Mouse (Mus musculus) midbrain, embryonic 13.5 days (tissue): ENCODE data around the gene Ago3. TPM values are rescaled to one million over a fixed set of nuclear protein-coding genes. Genes with fewer than 3 reads are reported as not detected.

Source experiments
- ATAC-seq: fragments of 200-750 bp; cut with Nextera tagmentation; 2 replicates; pipeline ENCODE4 v1.8.0; 2017; ENCODE audit warnings: mild to moderate bottlenecking, moderate TSS enrichment, moderate library complexity
- H3K27ac ChIP-seq: fragments of 300-500 bp; sonication (generic); 2 replicates; pipeline ENCODE4 v1.5.1; 2015; ENCODE audit warnings: inconsistent platforms, mild to moderate bottlenecking, moderate library complexity
- H3K27me3 ChIP-seq: fragments of 300-500 bp; sonication (generic); 2 replicates; pipeline ENCODE4 v1.6.1; 2015; ENCODE audit warnings: mild to moderate bottlenecking, inconsistent platforms
- H3K36me3 ChIP-seq: fragments of 300-500 bp; sonication (generic); 2 replicates; pipeline ENCODE4 v1.6.1; 2015; ENCODE audit warnings: mild to moderate bottlenecking, inconsistent platforms
- H3K4me1 ChIP-seq: fragments of 300-500 bp; sonication (generic); replicated peaks from 2 replicates; pipeline ENCODE4 v1.6.1; 2015; ENCODE audit warnings: inconsistent platforms
- H3K4me2 ChIP-seq: fragments of 300-500 bp; sonication (generic); replicated peaks from 2 replicates; pipeline ENCODE4 v1.6.1; 2015; ENCODE audit warnings: moderate library complexity, mild to moderate bottlenecking, inconsistent platforms
- H3K4me3 ChIP-seq: fragments of 300-500 bp; sonication (generic); replicated peaks from 2 replicates; pipeline ENCODE4 v1.5.1; 2015; ENCODE audit warnings: mild to moderate bottlenecking, inconsistent platforms
- H3K9ac ChIP-seq: fragments of 300-500 bp; sonication (generic); replicated peaks from 2 replicates; pipeline ENCODE4 v1.6.1; 2015; ENCODE audit warnings: mild to moderate bottlenecking, inconsistent platforms
- H3K9me3 ChIP-seq: fragments of 300-500 bp; sonication (generic); 2 replicates; pipeline ENCODE4 v1.6.1; 2016; ENCODE audit warnings: mild to moderate bottlenecking, inconsistent platforms
- WGBS: fragments of 180-500 bp; shearing (Covaris S2); methylation state at CpG from one replicate; pipeline ENCODE4 v1.1.7; 2015; 5-methylcytosine and 5-hydroxymethylcytosine counted together
- polyA plus RNA-seq: library from polyadenylated mRNA; unstranded; fragments of >200 nt; fragmentation: Nextera tagmentation; extraction: Ambion mirVana; gene quantifications from 2 replicates; pipeline ENCODE4 v1.2.1, GENCODE M21; 2015

Ago3 gene
- polyA plus RNA-seq, 1 experiment from 2014 or later = 18.4 TPM

DNA sequence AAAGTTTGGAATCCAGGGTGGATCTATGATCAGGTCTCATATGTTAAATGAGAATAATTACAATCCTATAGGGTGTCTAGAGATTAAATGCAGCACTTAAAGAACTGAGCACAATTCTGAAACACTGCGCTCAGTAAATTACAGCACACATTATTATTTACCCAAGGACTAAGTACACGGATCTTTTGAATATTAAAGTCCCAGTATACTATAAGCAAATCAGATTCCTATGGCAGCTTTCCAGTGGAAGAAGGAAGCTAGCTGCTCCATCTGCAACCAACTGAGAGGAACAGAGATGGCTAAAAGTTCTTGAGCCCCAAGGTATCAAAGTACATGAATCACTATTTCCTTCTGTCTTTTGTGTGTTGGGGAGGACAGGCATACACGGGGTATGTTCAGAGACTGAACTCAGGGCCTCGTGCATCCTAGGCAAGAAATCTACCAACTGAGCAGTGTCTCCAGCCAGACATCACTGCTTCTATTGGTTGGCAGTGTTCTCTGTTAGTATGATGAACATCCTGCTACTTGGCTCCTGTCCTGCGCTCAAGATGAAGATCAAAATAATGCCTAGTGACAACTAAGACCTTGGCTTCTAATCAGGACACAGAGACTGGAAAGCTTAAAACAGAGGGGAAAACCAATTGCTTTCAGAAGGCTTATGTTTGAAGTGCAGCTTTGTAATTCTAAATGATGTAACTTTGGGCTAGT is 25.3 kb upstream of the Ago3 start:
- Histone ChIP-seq H3K4me1 (no peaks in the 10 kb centered on the region), H3K27ac (no peak overlapping the region), H3K36me3 (peaks cover 95% of the 10 kb centered on the region), H3K27me3 (no peaks in the 10 kb centered on the region), H3K9ac (no peak overlapping the region), H3K4me2 (no peak overlapping the region), H3K9me3 (no peaks in the 10 kb centered on the region), H3K4me3 (no peak overlapping the region)
- no peak for ATAC-seq
- 96% methylated on average over 5 of the region's 5 CpGs for WGBS

DNA sequence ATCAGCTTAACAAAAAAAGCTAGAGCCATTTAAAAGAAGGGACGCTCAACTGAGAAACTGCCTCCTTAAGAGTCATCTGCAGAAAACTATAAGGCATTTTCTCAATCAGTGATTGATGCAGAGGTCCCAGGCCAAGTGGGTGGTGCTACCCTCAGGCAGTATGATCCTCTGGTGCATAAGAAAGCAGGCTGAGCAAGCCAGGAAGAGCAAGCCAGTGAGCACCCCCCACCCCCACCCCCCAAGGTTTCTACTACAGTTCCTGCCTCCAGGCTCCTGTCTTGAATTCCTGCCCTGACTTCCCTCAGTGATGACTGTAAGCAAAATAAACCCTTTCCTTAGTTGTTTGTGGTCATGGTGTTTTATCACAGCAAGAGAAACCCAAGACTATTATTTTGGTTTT is 20.9 kb upstream of the Ago3 start:
- WGBS = 93% methylated on average over 1 of the region's 1 CpGs
- Histone ChIP-seq H3K9ac (no peak overlapping the region), H3K4me1 (no peaks in the 10 kb centered on the region), H3K4me2 (no peak overlapping the region), H3K36me3 (peaks cover 89% of the 10 kb centered on the region), H3K9me3 (no peaks in the 10 kb centered on the region), H3K27me3 (no peaks in the 10 kb centered on the region), H3K4me3 (no peak overlapping the region), H3K27ac (no peak overlapping the region)
- ATAC-seq = no peak

DNA sequence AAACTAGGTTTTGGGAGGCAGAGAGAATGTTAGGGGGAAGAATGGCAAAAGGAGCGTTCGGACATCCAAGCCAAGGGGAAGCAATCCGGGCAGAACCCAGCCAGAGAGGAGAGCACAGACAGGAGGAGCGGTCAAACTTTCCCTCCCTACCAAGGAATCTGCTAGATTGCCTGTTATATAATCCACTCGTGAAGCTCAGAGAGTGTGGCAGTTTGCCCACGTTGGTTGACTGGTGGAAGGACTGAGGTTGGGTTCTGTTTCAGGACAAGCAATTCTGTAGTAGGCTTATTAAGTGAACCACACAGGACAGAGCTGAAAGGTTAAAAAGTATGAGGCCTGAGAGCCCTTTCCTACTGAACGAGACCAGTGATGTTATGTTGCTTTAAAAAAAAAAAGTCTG is 17.8 kb upstream of the Ago3 start:
- no peak for ATAC-seq
- Histone ChIP-seq H3K36me3 (peaks cover 82% of the 10 kb centered on the region), H3K4me2 (no peak overlapping the region), H3K4me3 (no peak overlapping the region), H3K27ac (no peak overlapping the region), H3K9ac (no peak overlapping the region), H3K4me1 (no peaks in the 10 kb centered on the region), H3K27me3 (no peaks in the 10 kb centered on the region), H3K9me3 (no peaks in the 10 kb centered on the region)
- 92% methylated on average over 7 of the region's 7 CpGs for WGBS

DNA sequence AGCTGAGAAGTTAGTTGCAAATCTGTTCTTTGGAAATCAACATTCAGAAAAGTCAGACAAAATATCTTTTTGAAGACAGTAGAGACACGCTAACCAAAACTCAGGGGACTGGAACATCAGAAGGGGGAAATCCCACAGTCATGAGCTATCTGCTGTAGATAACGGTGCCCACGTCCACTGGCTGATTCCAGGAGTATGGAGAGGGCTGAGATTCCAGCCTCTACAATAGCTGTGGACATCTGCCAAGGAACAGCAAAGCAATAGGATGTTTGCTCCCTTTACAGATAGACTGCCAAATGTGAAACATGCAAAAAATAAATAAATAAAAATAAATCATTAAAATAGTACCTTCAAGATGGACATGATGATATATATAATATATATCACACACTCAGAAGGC is 15.2 kb upstream of the Ago3 start:
- Histone ChIP-seq H3K4me3 (no peak overlapping the region), H3K9ac (no peak overlapping the region), H3K4me2 (no peak overlapping the region), H3K9me3 (no peaks in the 10 kb centered on the region), H3K27me3 (no peaks in the 10 kb centered on the region), H3K36me3 (peaks cover 85% of the 10 kb centered on the region), H3K4me1 (no peaks in the 10 kb centered on the region), H3K27ac (no peak overlapping the region)
- 91% methylated on average over 3 of the region's 3 CpGs for WGBS
- no peak for ATAC-seq

DNA sequence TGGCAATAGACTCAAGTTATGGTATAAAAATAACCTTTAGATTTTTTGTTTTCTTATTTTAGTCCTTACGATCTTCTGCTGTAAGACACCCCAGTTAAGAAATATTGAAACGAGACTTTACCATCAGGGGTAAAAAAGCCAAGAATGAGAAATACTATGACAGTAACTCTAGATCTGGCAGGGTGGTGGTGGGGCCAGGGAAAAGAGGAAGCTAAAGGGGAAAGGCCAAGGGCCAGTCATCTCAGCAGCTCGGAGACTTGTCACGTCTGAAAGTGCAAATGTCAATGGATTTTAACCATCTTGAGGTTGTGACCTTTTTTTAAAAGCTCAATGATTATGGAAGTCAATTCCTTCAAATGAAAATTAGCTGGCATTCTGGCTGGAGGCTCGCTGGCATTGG is 8.9 kb upstream of the Ago3 start:
- WGBS = 87% methylated on average over 5 of the region's 5 CpGs
- ATAC-seq = no peak
- peaks cover 86% of the 10 kb centered on the region for H3K36me3 ChIP-seq

DNA sequence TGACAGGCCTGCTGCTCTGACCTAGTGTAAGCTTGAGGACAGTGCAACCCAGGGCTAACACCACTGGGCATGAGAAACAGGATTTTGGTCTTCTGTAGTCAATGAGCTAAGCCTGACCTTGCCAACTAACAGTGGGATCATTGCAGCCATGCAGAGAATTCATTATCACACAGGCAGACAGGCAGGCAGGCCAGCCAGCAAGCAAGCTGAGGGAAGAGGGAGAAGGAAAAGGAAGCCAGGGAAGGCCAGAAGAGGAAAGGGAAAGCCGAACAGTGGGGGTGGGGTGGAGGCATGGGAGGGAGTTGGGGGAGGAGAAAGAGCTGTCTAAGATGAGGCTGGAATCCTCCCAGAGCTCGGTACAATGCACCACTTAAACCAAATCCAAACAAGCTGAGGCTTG is 6.9 kb upstream of the Ago3 start:
- Histone ChIP-seq H3K9me3 (no peaks in the 10 kb centered on the region), H3K36me3 (peaks cover 67% of the 10 kb centered on the region), H3K4me2 (no peak overlapping the region), H3K27ac (no peak overlapping the region), H3K4me1 (no peaks in the 10 kb centered on the region), H3K27me3 (no peaks in the 10 kb centered on the region), H3K9ac (no peak overlapping the region), H3K4me3 (no peak overlapping the region)
- WGBS = 60% methylated on average over 2 of the region's 2 CpGs
- ATAC-seq = no peak

More for the DNA sequence above, 8.9 kb upstream of the Ago3 start:
- Histone ChIP-seq H3K27me3 (no peaks in the 10 kb centered on the region), H3K4me2 (no peak overlapping the region), H3K4me3 (no peak overlapping the region), H3K9me3 (no peaks in the 10 kb centered on the region), H3K27ac (no peak overlapping the region), H3K9ac (no peak overlapping the region), H3K4me1 (no peaks in the 10 kb centered on the region)

DNA sequence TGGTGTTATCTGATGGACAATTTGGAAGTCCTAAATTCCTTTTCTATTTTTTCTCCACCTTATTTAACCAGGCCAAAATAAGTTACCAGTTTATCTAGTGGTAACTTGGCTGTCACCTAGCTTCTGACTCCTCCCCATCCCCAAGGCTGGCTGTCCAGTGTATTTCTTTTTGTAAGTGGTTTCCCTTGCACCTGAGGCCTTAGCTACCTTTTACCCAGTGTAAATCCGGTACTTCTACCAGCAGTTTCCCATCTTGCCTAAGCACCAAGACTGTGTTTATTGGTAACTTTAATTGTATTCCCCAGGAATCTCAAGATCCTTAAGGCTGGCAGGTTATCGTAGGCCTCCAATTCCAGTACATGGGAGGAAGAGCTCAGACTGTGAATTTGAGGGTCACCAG is 4.7 kb upstream of the Ago3 start:
- H3K4me1 ChIP-seq = peaks cover 3% of the 10 kb centered on the region; the same call in 1 of the 2 replicates
- H3K36me3 ChIP-seq = peaks cover 46% of the 10 kb centered on the region
- no peak overlapping the region for H3K4me3 ChIP-seq
- no peaks in the 10 kb centered on the region for H3K27me3 ChIP-seq
- H3K9me3 ChIP-seq = no peaks in the 10 kb centered on the region
- ATAC-seq = no peak
- H3K9ac ChIP-seq = no peak overlapping the region
- WGBS = 99% methylated on average over 2 of the region's 2 CpGs
- no peak overlapping the region for H3K4me2 ChIP-seq
- H3K27ac ChIP-seq = no peak overlapping the region

DNA sequence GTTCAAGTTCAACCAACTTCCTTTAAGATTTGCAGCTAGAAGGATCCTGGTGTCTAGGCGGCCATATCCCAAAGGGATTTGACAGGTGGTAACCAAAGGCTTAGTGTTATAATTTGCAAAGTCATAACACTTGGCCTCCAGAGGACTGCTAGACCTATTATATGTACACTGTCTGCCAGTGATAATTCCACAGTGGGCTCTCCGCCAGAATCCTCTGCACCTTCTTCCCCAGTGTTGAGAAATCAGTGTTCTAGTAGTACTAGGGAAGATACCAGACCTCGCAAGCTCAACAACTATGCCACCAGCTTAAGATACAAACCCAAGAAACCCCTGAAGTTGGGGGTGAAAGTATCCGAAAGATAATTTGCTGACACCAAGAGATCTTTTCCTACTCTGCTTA is 3.8 kb upstream of the Ago3 start:
- Histone ChIP-seq H3K36me3 (peaks cover 37% of the 10 kb centered on the region), H3K9ac (no peak overlapping the region), H3K4me3 (no peak overlapping the region), H3K4me1 (peaks cover 11% of the 10 kb centered on the region), H3K9me3 (no peaks in the 10 kb centered on the region), H3K27me3 (no peaks in the 10 kb centered on the region), H3K27ac (no peak overlapping the region), H3K4me2 (no peak overlapping the region)
- 96% methylated on average over 4 of the region's 4 CpGs for WGBS
- ATAC-seq = no peak

DNA sequence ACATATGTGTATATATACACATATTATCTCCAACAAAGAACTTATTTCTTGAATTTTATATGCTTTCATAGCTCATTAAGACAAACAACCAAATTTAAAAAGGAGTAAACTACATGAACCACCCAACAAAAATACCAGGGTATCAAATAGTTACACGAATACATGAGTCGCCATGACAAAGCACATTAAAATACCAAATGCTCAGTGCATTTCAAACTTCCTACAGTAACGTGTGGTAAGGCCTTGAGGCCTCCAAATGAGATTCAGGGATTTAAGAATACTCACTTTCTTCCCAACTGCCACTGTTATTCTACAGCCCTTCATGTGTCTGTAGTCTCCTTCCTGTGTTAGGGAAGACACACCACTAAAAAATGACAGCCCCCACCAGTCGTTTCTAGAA is 2.4 kb upstream of the Ago3 start:
- no peak for ATAC-seq
- Histone ChIP-seq H3K27me3 (no peaks in the 10 kb centered on the region), H3K27ac (no peak overlapping the region), H3K36me3 (peaks cover 23% of the 10 kb centered on the region), H3K9me3 (no peaks in the 10 kb centered on the region), H3K4me2 (no peak overlapping the region), H3K4me3 (no peak overlapping the region), H3K9ac (no peak overlapping the region), H3K4me1 (peaks cover 15% of the 10 kb centered on the region)
- 88% methylated on average over 4 of the region's 4 CpGs for WGBS

DNA sequence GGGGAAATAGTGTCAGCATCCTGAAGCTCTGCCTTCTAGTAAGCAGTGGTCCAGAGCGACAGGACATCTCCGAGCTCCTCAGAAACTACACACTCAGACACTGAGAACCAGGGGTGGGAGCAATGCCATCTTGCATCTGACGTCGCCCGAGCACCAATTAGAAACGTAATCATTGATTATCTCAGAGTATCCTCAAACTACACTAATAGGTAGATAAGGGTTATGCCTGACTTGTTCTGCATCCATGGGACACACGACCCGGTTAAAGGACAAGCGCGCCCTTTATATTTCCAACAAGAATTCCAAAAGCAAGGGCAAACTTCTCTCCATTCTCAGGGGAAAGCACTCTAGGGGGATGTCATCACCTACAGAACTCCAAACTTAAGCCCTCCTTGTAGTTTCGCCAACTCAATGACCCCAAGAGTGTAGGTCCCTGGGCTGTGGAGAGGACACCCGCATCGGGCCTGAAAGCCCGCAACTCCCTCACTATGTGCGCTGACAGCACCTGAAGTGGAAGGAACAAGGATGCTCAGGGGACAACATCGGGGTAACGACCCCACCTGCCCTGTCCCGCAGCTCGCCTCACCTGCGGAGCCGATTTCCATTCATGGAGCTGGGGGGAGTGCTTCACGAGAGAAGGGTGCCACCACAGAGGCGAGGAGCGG is 542 bp downstream of the Ago3 start:
- H3K36me3 ChIP-seq = no peaks in the 10 kb centered on the region
- WGBS = 3% methylated on average over 24 of the region's 24 CpGs
- H3K4me1 ChIP-seq = peaks cover 15% of the 10 kb centered on the region

DNA sequence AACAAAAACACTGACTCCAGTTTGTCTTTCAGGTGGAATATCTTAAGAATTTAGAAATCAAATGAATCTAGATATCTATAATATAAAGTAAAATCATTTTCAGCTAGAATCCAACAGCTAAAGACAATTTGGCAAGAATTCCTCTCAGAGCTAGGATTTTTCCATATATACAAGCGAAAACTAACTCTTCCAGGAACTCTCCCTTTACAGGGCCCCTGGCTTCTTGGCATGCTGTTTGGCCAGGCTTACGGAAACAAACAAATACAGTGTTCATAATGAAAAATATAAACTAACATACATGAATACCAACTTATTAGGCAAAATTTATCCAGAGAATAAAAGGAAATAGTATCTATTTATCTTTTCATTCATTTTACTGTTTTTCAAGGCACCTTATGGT is 5.5 kb downstream of the Ago3 start:
- Histone ChIP-seq H3K9me3 (no peaks in the 10 kb centered on the region), H3K36me3 (no peaks in the 10 kb centered on the region), H3K4me2 (no peak overlapping the region), H3K27ac (no peak overlapping the region), H3K27me3 (no peaks in the 10 kb centered on the region), H3K4me3 (no peak overlapping the region), H3K4me1 (peaks cover 11% of the 10 kb centered on the region), H3K9ac (no peak overlapping the region)
- no peak for ATAC-seq
- WGBS = 87% methylated on average over 2 of the region's 2 CpGs

More for the DNA sequence above, 542 bp downstream of the Ago3 start:
- Histone ChIP-seq H3K4me3 (peak overlapping the region; percentile 92), H3K4me2 (peak overlapping the region; percentile 96), H3K9me3 (no peaks in the 10 kb centered on the region), H3K27me3 (no peaks in the 10 kb centered on the region), H3K27ac (peak overlapping the region; percentile 90), H3K9ac (peak overlapping the region; percentile 90)
- peak; percentile 76 for ATAC-seq

DNA sequence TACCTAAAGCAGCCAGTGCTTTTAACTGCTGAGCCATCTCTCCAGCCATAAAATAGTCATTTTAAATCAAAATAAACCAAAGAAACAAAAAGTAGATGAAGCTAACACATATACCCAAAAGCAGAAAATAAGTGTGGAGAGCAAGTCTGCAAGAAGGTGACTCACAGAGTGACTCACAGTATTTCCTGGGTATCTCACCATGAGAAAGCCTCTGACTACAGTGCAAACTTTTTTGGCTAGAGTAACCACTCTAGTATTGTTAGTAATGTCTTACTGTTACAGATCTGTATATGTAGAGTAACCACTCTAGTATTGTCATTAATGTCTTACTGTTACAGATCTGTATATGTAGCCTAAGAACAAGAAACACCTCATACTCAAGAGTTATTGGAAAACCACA is 13.6 kb downstream of the Ago3 start:
- H3K4me1 ChIP-seq = no peaks in the 10 kb centered on the region

More for the DNA sequence above, 13.6 kb downstream of the Ago3 start:
- H3K36me3 ChIP-seq = 0 out of 2 replicates have a peak, but pooled peaks cover 5% of the 10 kb centered on the region
- no peak overlapping the region for H3K4me2 ChIP-seq
- H3K9me3 ChIP-seq = no peaks in the 10 kb centered on the region
- no peaks in the 10 kb centered on the region for H3K27me3 ChIP-seq
- no peak overlapping the region for H3K4me3 ChIP-seq
- no peak overlapping the region for H3K9ac ChIP-seq
- no peak for ATAC-seq
- H3K27ac ChIP-seq = no peak overlapping the region
